Comparison of ENCODE assay signal across 26 mouse cellular contexts in genomic region chr12:80569561-80569960, GRCm38 (mm10).
"Had no signal": no experiment of that assay in that cellular context is flagged by ENCODE, and none has a peak within 500 bp of the region (broad histone marks: within the 10 kb centered on the region; RNA-seq: fewer than 3 reads in every experiment).

No protein-coding gene starts in this region.

- H3K4me2 ChIP-seq: embryonic facial prominence, embryonic 12.5 days; embryonic facial prominence, embryonic 13.5 days; embryonic facial prominence, embryonic 15.5 days; forebrain, embryonic 12.5 days; forebrain, embryonic 13.5 days; forebrain, embryonic 15.5 days had no signal

- DNase-seq: cerebellum, adult 8-10 months; cerebellum, adult 9-10 months; cerebellum, adult 9-11 months; cerebellum, postnatal 10 days; cerebellum, postnatal 14 days; cerebellum, postnatal 25 days; cerebellum, postnatal 36 days; embryo, embryonic 11 days; forebrain, postnatal 0 days; gastrocnemius, adult 2 months; gastrocnemius, postnatal 10 days; gastrocnemius, postnatal 14 days; gastrocnemius, postnatal 25 days; gastrocnemius, postnatal 36 days; heart, adult 11 months; heart, adult 18-20 months; heart, adult 2 months had no signal

- H3K27me3 ChIP-seq: embryonic facial prominence, embryonic 12.5 days; embryonic facial prominence, embryonic 13.5 days; embryonic facial prominence, embryonic 15.5 days; forebrain, embryonic 12.5 days; forebrain, embryonic 13.5 days; forebrain, embryonic 15.5 days had no signal

- H3K4me3 ChIP-seq: embryonic facial prominence, embryonic 10.5 days; embryonic facial prominence, embryonic 12.5 days; embryonic facial prominence, embryonic 13.5 days; embryonic facial prominence, embryonic 15.5 days; erythroblast, embryonic 14.5 days; forebrain, embryonic 10.5 days; forebrain, embryonic 12.5 days; forebrain, embryonic 13.5 days; forebrain, embryonic 15.5 days; gastrocnemius, adult 2 months; heart, adult 2 months had no signal

- H3K36me3 ChIP-seq: embryonic facial prominence, embryonic 10.5 days; embryonic facial prominence, embryonic 12.5 days; embryonic facial prominence, embryonic 13.5 days; embryonic facial prominence, embryonic 15.5 days; forebrain, embryonic 15.5 days had no signal
